Mouse (Mus musculus) cerebellum, adult 2 months (tissue): Measurements from ENCODE around the gene Tmem104.

Experiments
- CTCF ChIP-seq: fragments of 200-500 bp; IDR thresholded peaks from 2 replicates; pipeline ENCODE4 v1.5.1; 2011; ENCODE audit warnings: low read depth, mild to moderate bottlenecking, control low read depth, low read length, moderate library complexity, borderline replicate concordance; ENCODE audit not compliant: insufficient read depth
- POLR2A ChIP-seq: fragments of 200-500 bp; IDR thresholded peaks from 2 replicates; pipeline ENCODE4 v1.6.1; 2011; ENCODE audit warnings: low read length, control low read depth, borderline replicate concordance; ENCODE audit not compliant: insufficient read depth

- no peak for TF ChIP-seq POLR2A
- no peak for TF ChIP-seq CTCF
Measured at GRCm38 (mm10) chr11:115278176-115278575, 90.9 kb downstream of the Tmem104 start.
